Mouse (Mus musculus) CD4-positive helper T cell, adult 2 months (primary cell): ENCODE measurements around the gene Fuca1.

Source experiments
- DNase-seq: peaks from one replicate; pipeline ENCODE4 v3.0.0-alpha.2; 2012; ENCODE audit warnings: low read depth, missing footprints, low spot score

The Fuca1 gene

DNA sequence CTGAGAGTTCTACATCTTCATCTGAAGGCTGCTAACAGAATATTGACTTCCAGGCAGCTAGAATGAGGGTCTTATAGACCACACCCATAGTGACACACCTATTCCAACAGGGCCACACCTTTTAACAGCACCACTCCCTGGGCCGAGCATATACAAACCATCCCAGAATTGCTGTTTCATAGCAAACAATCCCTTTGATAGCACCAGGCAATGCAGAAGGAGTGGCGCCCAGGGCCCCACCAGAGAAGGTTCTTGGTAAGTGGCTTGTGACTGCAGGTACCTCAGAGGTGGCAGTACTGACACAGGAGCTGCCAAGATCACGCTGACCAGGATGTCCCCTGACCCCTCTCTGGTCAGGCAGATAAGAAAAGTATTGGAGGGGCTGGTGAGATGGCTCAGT is 32.6 kb downstream of the Fuca1 start:
- no peak for DNase-seq

DNA sequence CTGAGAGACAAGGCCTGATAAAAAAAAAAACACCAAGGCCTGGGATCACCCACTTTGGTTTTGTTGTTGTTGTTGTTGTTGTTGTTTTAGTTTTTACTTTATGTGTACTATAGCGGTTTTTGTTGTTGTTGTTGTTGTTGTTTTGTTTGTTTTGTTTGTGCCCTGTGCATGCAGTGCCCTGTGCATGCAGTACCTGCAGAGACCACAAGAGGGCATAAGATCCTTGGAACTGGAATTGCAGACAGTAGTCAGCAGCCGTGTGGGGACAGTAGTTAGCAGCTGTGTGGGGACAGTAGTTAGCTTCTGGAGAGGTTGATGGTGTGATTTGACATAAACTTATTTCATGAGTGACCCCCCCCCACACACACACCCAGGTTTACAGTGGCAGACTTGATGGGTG is 33.7 kb downstream of the Fuca1 start:
- peak; percentile 79 for DNase-seq

GRCm38 (mm10) chr4:135955886-135956285 is 35.4 kb downstream of the Fuca1 start:
- DNase-seq = no peak

DNA sequence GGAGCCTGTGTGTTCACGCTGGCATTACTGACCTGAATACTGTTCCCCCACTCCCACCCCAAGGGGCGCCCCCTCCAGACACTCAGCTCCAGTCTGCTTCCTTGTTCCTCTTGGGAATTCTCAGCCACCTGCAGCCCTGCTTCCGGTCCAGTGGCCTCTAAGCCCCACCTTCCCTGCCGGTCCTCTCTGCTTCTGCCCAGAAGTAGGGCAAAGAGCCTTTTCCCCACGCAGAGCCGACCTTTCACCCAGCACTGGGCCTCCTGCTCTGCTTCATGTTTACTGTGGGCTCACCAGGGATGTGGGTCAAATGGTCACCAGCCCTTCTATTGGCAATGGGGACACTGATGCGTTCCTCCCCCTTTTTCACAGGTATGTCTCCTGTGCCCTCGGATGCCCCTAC is 37.8 kb downstream of the Fuca1 start:
- DNase-seq = no peak

DNA sequence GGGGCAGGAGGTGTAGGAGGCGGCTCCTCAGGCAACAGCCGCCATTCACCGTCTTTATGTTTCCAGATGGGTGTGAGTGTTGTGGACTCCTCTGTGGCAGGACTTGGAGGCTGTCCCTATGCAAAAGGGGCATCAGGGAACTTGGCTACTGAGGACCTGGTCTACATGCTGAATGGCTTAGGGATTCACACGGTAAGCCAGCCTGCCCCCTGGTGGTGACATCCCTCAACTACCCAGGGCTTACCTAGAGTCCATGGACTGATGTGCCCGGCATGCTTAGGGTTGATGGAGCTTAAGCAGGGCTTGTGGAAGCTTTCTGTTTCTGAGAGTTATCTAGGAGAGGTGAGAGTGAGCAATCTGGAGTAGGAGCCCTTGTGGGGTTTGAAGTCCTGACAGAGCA is 40.2 kb downstream of the Fuca1 start:
- peak; percentile 81 for DNase-seq

DNA sequence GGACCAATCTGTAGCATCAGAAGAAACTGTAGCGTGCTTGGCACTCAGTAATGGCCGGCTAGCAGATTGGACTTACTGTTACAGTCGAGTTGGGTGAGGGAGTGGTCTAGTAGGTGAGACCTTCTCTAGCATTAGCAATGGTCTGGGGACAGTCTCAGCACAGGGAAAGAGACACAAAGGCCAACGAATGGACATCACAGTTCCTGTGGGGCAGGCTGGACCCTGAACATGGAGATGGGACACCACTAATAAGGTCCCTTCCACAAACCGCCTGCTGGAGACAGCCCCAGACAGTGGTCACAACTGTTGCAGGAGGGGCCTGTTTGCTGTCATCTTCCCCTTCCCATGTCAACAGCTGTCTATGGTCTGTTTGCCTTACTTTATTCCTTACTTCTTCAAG is 41.2 kb downstream of the Fuca1 start:
- DNase-seq = no peak

GRCm38 (mm10) chr4:135962198-135962597 is 41.7 kb downstream of the Fuca1 start:
- no peak for DNase-seq

- DNase-seq = no peak
These were observed 42.4 kb downstream of the Fuca1 start for GRCm38 (mm10) chr4:135962946-135963345.

DNA sequence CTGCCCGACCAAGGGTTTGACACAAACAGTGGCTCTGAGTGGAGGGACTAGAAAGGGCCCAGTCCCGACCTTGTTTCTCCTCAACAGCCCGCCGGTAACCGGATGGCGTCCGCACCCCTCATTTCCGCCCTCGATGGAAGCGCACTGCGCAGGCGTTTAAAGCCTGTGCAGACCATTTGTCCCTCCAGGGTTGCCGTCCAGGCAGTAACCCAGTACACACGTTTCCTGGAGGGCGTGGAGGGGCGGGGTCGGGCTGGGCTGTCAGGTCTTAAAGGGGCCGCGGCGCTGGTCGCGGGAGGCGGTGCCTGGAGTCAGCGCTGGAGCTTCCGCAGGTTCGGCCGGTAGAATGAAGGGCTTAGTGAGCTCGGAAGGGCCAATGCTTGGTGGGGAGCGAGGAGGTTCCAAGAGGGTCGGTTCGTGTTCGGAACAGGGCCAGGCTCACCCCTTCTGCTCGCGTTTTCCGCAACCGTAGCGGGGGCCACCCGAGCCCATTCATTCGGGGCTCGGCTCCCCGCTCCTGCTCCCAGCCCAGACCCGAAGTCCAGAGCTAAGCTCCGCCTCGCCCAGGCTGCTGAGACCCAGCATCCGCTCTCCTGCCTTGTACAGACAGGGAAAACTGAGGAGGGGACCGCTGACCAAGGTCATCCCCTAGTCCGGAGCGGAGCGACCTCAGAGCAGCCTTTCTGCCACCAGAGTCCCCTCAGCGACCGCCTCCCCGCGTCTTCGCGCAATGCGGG is 43.1 kb downstream of the Fuca1 start, which contains the start of gene Gale:
TSS of gene Gale (plus strand) at position 271 of the 737 bp plus-strand sequence.
- DNase-seq = peak; percentile 99

GRCm38 (mm10) chr4:135964426-135964825 is 43.9 kb downstream of the Fuca1 start:
- peak; percentile 46 for DNase-seq

- no peak for DNase-seq
These were observed 44.6 kb downstream of the Fuca1 start for GRCm38 (mm10) chr4:135965113-135965512.

DNA sequence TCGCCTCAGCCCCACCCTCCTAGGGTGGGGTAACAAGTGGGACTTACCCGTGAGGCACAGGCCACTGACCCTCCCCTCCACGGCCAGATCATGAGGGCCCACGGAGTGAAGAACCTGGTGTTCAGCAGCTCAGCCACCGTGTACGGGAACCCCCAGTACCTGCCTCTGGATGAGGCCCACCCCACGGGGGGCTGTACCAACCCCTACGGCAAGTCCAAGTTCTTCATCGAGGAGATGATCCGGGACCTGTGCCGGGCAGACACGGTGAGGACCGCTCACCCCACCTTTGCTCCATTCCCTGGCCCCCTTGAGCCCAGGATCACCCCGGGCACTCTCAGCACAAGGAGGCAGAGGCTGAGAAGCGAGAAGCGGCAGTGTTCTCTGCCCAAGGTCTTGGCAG is 45.7 kb downstream of the Fuca1 start:
- DNase-seq = no peak

GRCm38 (mm10) chr4:135967086-135967760 is 46.7 kb downstream of the Fuca1 start:
- DNase-seq = no peak

DNA sequence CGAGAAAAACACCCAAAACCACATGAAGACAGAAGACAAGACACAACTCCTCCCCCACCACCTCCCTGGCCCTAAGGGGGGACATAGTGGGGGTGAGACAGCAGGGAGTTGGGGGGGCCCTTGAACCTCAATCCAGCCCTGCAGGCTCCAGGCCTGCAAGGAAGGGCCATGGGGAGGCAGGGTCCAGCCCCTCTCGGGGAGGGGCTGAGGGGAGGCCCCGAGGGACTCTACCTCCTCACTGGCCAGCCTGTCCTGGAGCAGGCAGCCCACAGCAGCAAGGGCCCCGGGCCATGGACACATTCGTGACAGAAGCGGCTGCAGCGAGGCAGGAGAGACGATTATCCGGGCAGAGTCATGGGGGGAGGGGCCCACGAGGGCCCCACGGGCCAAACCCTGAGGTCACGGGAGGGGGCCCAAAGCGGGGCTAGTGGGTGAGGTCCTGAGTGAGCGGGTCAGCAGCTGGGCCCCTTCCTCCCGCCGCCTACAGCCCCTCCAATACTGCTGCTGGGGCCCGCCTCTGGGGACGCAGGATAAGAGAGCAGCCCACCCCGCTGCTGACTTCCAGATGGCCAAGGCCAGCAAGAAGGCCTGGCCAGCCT is 47.8 kb downstream of the Fuca1 start:
- no peak for DNase-seq

DNA sequence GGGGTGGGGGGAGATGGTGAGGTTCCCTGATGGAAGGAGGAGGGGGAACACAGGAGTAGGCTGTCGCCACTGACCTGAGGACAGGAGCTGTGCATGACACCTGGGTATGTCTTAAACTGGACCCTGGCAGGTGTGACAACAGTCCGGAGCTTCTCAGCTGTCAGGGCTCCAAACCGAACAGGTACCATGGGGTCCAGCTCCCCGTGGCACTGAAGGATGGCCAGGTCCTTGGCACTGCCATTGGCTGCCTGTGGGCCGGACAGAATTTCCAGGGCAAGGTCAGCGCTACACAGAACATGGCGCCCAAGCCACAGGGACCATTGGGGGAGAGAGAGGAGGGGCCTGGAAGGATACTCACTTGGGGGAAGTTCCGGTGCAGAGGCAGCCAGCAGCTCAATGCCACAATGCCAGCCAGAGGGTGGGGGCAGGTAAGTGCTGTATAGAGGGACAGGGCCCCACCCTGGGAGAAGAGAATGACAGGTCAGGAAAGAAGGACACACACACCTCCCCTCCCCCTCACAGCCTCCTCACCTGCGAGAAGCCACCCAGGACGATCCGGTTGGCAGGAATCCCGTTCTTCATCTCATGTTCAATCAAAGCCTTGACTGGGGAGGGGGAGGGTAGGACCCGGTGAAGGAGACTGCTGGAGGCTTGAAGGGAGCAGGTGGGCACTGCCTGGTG is 48.7 kb downstream of the Fuca1 start:
- no peak for DNase-seq

- DNase-seq = no peak
These were observed 50.0 kb downstream of the Fuca1 start for GRCm38 (mm10) chr4:135970585-135970984.

DNA sequence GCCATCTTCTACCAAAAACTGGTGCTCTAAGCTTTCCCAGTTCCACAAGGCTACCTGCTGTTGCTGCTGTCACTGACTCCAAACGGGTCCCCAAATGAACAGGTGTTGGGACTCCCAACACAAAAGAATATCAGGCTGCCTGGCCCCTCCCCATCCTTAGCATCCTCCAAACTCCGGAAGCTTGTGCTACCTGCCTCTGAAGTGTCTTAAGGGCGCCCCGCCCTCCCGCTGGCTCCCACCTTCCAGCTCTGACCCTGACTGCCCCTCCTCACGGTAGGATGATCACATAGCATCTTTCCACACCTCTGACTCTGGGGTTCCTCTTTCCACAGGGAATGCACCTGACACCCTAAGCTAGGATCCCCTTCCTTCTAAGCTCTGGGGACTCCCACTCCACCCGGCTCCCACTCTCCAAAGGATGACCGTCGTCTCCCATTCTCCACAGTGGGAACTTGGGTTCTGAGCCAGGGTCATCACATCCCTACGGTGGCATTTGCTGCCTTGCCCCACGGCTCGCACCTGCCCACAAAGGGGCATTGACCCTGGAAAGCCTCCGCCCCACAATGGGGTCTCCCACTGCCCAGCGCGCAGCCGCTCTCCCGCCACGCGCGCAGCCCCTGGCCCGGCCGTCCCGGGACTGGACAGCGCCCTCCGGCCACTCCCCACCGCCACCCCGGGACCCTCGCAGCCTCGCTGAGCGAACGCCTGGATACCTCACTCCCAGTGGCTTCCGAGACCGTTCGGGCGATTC is 51.4 kb downstream of the Fuca1 start:
- peak; percentile 52 for DNase-seq

GRCm38 (mm10) chr4:135972556-135972906 is 52.0 kb downstream of the Fuca1 start, which contains the start of gene Lypla2:
TSS of gene Lypla2 (minus strand) at chr4:135972626.
- DNase-seq = peak; percentile 79

GRCm38 (mm10) chr4:135972911-135973811 is 52.6 kb downstream of the Fuca1 start:
- peak; percentile 35 for DNase-seq

DNA sequence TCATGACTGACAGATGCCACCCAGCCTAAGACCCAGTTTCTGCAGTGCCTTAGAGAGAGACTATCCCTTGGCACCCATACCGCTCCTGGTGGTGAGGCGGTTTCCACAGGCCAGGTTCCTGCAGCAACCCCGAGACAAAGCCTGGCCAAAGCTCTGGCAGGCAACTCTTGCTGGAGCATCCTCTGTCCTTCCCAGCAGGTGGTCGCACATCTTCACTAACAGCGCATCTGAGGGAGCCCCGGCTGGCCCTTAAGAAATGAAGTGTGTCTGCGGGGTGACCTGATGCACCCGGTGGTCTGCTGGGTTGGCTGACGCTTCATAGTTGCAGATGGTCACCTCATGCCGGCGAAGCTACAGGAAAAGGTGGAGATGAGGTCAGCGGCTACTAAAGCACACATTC is 55.6 kb downstream of the Fuca1 start:
- no peak for DNase-seq
